Mouse (Mus musculus) ES-Bruce4 (cell line): Measurements from ENCODE around the gene Ppp1r26. TPM values are rescaled to one million over a fixed set of nuclear protein-coding genes. Genes with fewer than 3 reads are reported as not detected.
A peak's percentile ranks its signal among the peaks of the same experiment; 100 is the strongest.

ENCODE experiments used
- H3K27ac ChIP-seq: 2 replicates; pipeline ENCODE4 v1.5.1; 2012; ENCODE audit warnings: low read length, inconsistent platforms; ENCODE audit not compliant: insufficient read depth
- H3K27me3 ChIP-seq: 2 replicates; pipeline ENCODE4 v1.6.1; 2012; ENCODE audit warnings: mild to moderate bottlenecking, low read length, inconsistent platforms; ENCODE audit not compliant: control insufficient read depth, poor library complexity, insufficient read depth, severe bottlenecking
- H3K36me3 ChIP-seq: 2 replicates; pipeline ENCODE4 v1.6.1; 2012; ENCODE audit warnings: inconsistent platforms, mild to moderate bottlenecking, low read length, moderate library complexity; ENCODE audit not compliant: control insufficient read depth, poor library complexity, insufficient read depth, severe bottlenecking
- H3K4me1 ChIP-seq: one replicate; pipeline ENCODE4 v1.8.1; 2011; ENCODE audit warnings: low read length; ENCODE audit not compliant: control insufficient read depth, insufficient read depth
- H3K4me3 ChIP-seq: 2 replicates; pipeline ENCODE4 v1.5.1; 2011; ENCODE audit warnings: low read depth, mild to moderate bottlenecking, low read length
- H3K9ac ChIP-seq: 2 replicates; pipeline ENCODE4 v1.6.1; 2012; ENCODE audit warnings: low read depth, mild to moderate bottlenecking, inconsistent platforms; ENCODE audit not compliant: poor library complexity, severe bottlenecking
- H3K9me3 ChIP-seq: replicated peaks from 2 replicates; pipeline ENCODE4 v1.6.1; 2012; ENCODE audit warnings: mild to moderate bottlenecking, low read length, inconsistent platforms; ENCODE audit not compliant: control insufficient read depth, poor library complexity, insufficient read depth, severe bottlenecking
- CTCF ChIP-seq: IDR thresholded peaks from one replicate; pipeline ENCODE4 v1.8.1; 2011; ENCODE audit warnings: low read depth, low read length
- EP300 ChIP-seq: IDR thresholded peaks from 2 replicates; pipeline ENCODE4 v1.6.1; 2011; ENCODE audit warnings: low read depth, low read length; ENCODE audit not compliant: insufficient read depth
- POLR2A ChIP-seq: IDR thresholded peaks from one replicate; pipeline ENCODE4 v1.8.1; 2011; ENCODE audit warnings: low read length; ENCODE audit not compliant: insufficient read depth
- polyA plus RNA-seq: library from polyadenylated mRNA; stranded (reverse); fragments of >200 nt; gene quantifications from 2 replicates; pipeline ENCODE4 v1.2.4, GENCODE M21; 2011; ENCODE audit warnings: low read depth; ENCODE audit not compliant: missing spikeins, insufficient read depth, insufficient read length

Ppp1r26 gene
- polyA plus RNA-seq, 1 experiment: 4.0 TPM

DNA sequence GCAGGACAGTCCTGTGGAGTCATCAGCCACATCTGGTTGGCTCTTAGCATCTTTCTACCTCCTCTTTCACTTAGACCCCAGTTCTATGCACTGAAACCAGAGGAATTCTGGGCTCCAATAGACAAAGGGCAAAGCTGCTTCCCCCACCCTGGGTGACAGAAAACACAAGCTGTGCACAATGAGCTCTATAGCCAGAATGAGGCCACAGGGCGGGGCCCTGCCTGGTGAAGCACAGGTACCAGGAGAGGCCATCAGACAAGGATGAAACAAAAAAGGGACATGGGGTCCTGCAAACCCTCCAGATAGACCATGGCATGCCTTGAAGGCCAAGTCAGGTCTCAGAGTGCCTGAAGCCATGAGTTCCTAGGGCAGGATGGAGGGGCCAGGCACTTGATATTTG, 30.1 kb upstream of the Ppp1r26 start:
- TF ChIP-seq EP300 (no peak), CTCF (no peak), POLR2A (no peak)
- Histone ChIP-seq H3K36me3 (no peaks in the 10 kb centered on the region), H3K27me3 (no peaks in the 10 kb centered on the region), H3K9me3 (no peaks in the 10 kb centered on the region), H3K4me1 (no peaks in the 10 kb centered on the region), H3K9ac (no peak overlapping the region), H3K27ac (no peak overlapping the region), H3K4me3 (no peak overlapping the region)

GRCm38 (mm10) chr2:28418034-28418433, 28.6 kb upstream of the Ppp1r26 start:
- H3K36me3 ChIP-seq: no peaks in the 10 kb centered on the region
- H3K27ac ChIP-seq: no peak overlapping the region
- no peaks in the 10 kb centered on the region for H3K27me3 ChIP-seq
- no peaks in the 10 kb centered on the region for H3K9me3 ChIP-seq
- H3K9ac ChIP-seq: no peak overlapping the region
- no peaks in the 10 kb centered on the region for H3K4me1 ChIP-seq
- no peak for TF ChIP-seq EP300
- peak; percentile 85 for TF ChIP-seq CTCF
- no peak overlapping the region for H3K4me3 ChIP-seq

DNA sequence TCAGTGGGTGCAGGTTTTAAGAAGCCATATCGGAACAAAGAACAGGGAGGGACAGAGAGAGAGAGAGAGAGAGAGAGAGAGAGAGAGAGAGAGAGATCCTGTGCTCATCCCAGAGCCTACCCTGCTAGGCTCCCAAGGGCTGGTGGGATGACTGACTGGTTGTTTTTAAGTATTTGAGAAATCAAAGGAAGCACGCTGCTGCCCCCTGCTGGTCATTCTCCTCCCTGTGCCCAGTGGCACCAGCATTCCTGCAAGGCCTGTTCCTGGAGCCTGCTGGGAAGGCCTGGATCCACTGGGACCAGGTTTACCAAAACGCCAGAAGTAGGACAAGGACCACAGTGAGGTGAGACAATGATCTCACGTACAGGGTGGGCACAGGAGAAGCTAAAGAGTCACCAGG, 26.7 kb upstream of the Ppp1r26 start:
- H3K9ac ChIP-seq: no peak overlapping the region
- no peak overlapping the region for H3K27ac ChIP-seq
- H3K36me3 ChIP-seq: no peaks in the 10 kb centered on the region
- no peaks in the 10 kb centered on the region for H3K9me3 ChIP-seq
- H3K27me3 ChIP-seq: no peaks in the 10 kb centered on the region
- H3K4me1 ChIP-seq: no peaks in the 10 kb centered on the region
- H3K4me3 ChIP-seq: no peak overlapping the region
- TF ChIP-seq CTCF (peak; percentile 96), POLR2A (no peak), EP300 (no peak)

GRCm38 (mm10) chr2:28423167-28423566, 23.4 kb upstream of the Ppp1r26 start:
- H3K27me3 ChIP-seq: no peaks in the 10 kb centered on the region
- no peak overlapping the region for H3K27ac ChIP-seq
- H3K4me1 ChIP-seq: no peaks in the 10 kb centered on the region
- no peak overlapping the region for H3K4me3 ChIP-seq
- no peaks in the 10 kb centered on the region for H3K9me3 ChIP-seq
- no peaks in the 10 kb centered on the region for H3K36me3 ChIP-seq
- H3K9ac ChIP-seq: no peak overlapping the region
- TF ChIP-seq CTCF (peak; percentile 50), EP300 (no peak)

DNA sequence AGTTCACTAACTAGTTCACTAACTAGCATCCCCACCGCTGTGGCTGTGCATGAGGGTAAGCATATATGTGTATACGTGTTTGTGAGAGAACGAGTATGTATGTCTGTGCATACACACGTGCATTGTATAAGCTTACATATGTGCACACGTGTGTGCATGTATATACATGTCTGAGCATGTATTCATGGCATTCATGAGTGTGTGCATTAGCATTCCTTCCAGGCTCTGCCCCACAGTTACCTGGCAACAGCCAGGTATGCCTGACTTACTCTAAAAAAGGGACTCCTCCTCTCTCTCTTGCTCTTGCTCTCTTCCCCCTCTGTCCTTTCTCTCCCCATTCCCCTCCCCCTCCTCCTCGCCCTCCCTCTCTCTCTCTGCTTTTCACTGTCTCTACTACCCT, 19.4 kb upstream of the Ppp1r26 start:
- Histone ChIP-seq H3K27me3 (no peaks in the 10 kb centered on the region), H3K9me3 (peaks cover 13% of the 10 kb centered on the region), H3K27ac (no peak overlapping the region), H3K36me3 (no peaks in the 10 kb centered on the region), H3K4me3 (no peak overlapping the region), H3K9ac (no peak overlapping the region), H3K4me1 (no peaks in the 10 kb centered on the region)
- no peak for TF ChIP-seq EP300
- TF ChIP-seq CTCF: no peak
- TF ChIP-seq POLR2A: no peak

- H3K27ac ChIP-seq: no peak overlapping the region
- no peaks in the 10 kb centered on the region for H3K36me3 ChIP-seq
- H3K9me3 ChIP-seq: peaks cover 13% of the 10 kb centered on the region
- no peak overlapping the region for H3K9ac ChIP-seq
- TF ChIP-seq CTCF: no peak
- no peak for TF ChIP-seq EP300
- TF ChIP-seq POLR2A: no peak
- H3K27me3 ChIP-seq: no peaks in the 10 kb centered on the region
- no peak overlapping the region for H3K4me3 ChIP-seq
- H3K4me1 ChIP-seq: no peaks in the 10 kb centered on the region
Observed at GRCm38 (mm10) chr2:28430846-28431245, 15.8 kb upstream of the Ppp1r26 start.

GRCm38 (mm10) chr2:28432811-28433210, 13.8 kb upstream of the Ppp1r26 start:
- H3K9me3 ChIP-seq: peaks cover 13% of the 10 kb centered on the region
- H3K4me3 ChIP-seq: no peak overlapping the region
- H3K36me3 ChIP-seq: no peaks in the 10 kb centered on the region
- H3K4me1 ChIP-seq: no peaks in the 10 kb centered on the region
- TF ChIP-seq CTCF (no peak), POLR2A (no peak), EP300 (no peak)
- H3K27ac ChIP-seq: no peak overlapping the region; the same call in 1 of the 2 replicates
- H3K9ac ChIP-seq: no peak overlapping the region
- H3K27me3 ChIP-seq: no peaks in the 10 kb centered on the region
